Mouse (Mus musculus) forebrain, embryonic 12.5 days (tissue): ENCODE measurements around the gene Asic3. TPM values are rescaled to one million over a fixed set of nuclear protein-coding genes. Genes with fewer than 3 reads are reported as not detected.
A peak's percentile ranks its signal among the peaks of the same experiment; 100 is the strongest.

Source experiments
- ATAC-seq: fragments of 200-750 bp; cut with Nextera tagmentation; 2 replicates; pipeline ENCODE4 v1.8.0; 2017; ENCODE audit warnings: moderate TSS enrichment; ENCODE audit not compliant: low FRiP score
- H3K27ac ChIP-seq: fragments of 300-500 bp; sonication (generic); 2 replicates; pipeline ENCODE4 v1.5.1; 2016; ENCODE audit warnings: mild to moderate bottlenecking
- H3K27me3 ChIP-seq: fragments of 300-500 bp; sonication (generic); 2 replicates; pipeline ENCODE4 v1.6.1; 2016; ENCODE audit warnings: mild to moderate bottlenecking
- H3K36me3 ChIP-seq: fragments of 300-500 bp; sonication (generic); replicated peaks from 2 replicates; pipeline ENCODE4 v1.6.1; 2016; ENCODE audit warnings: mild to moderate bottlenecking
- H3K4me1 ChIP-seq: fragments of 300-500 bp; sonication (generic); 2 replicates; pipeline ENCODE4 v1.6.1; 2016
- H3K4me2 ChIP-seq: fragments of 300-500 bp; sonication (generic); 2 replicates; pipeline ENCODE4 v1.6.1; 2016; ENCODE audit warnings: mild to moderate bottlenecking, moderate library complexity
- H3K4me3 ChIP-seq: fragments of 300-500 bp; sonication (generic); replicated peaks from 2 replicates; pipeline ENCODE4 v1.5.1; 2016; ENCODE audit warnings: mild to moderate bottlenecking
- H3K9ac ChIP-seq: fragments of 300-500 bp; sonication (generic); 2 replicates; pipeline ENCODE4 v1.6.1; 2016; ENCODE audit warnings: mild to moderate bottlenecking
- H3K9me3 ChIP-seq: fragments of 300-500 bp; sonication (generic); 2 replicates; pipeline ENCODE4 v1.6.1; 2016
- WGBS: fragments of 180-500 bp; shearing (Covaris S2); methylation state at CpG from one replicate; pipeline ENCODE4 v1.1.7; 2016; 5-methylcytosine and 5-hydroxymethylcytosine counted together
- polyA plus RNA-seq: library from polyadenylated mRNA; unstranded; fragments of >200 nt; fragmentation: Nextera tagmentation; extraction: Ambion mirVana; gene quantifications from 2 replicates; pipeline ENCODE4 v1.2.1, GENCODE M21; 2016

The Asic3 gene
- polyA plus RNA-seq, 1 experiment from 2014 or later = 0.20 TPM

GRCm38 (mm10) chr5:24408651-24409050 lies 4.5 kb upstream of the Asic3 start:
- H3K4me2 ChIP-seq = no peak overlapping the region
- 96% methylated on average over 13 of the region's 13 CpGs for WGBS
- H3K36me3 ChIP-seq = peaks cover 37% of the 10 kb centered on the region
- H3K9me3 ChIP-seq = no peaks in the 10 kb centered on the region
- no peak overlapping the region for H3K9ac ChIP-seq
- peaks cover 5% of the 10 kb centered on the region; the same call in 1 of the 2 replicates for H3K27me3 ChIP-seq
- no peak overlapping the region for H3K4me3 ChIP-seq
- no peak overlapping the region for H3K27ac ChIP-seq
- peaks cover 6% of the 10 kb centered on the region; the same call in 1 of the 2 replicates for H3K4me1 ChIP-seq
- no peak for ATAC-seq

- H3K4me1 ChIP-seq = peaks cover 7% of the 10 kb centered on the region; the same call in 1 of the 2 replicates
- WGBS = 83% methylated on average over 2 of the region's 2 CpGs
- H3K36me3 ChIP-seq = peaks cover 35% of the 10 kb centered on the region
- no peak for ATAC-seq
- no peak overlapping the region for H3K4me3 ChIP-seq
- H3K9ac ChIP-seq = no peak overlapping the region
- H3K4me2 ChIP-seq = no peak overlapping the region
- no peak overlapping the region for H3K27ac ChIP-seq
- H3K9me3 ChIP-seq = no peaks in the 10 kb centered on the region
- H3K27me3 ChIP-seq = peaks cover 13% of the 10 kb centered on the region; the same call in 1 of the 2 replicates
Measured at GRCm38 (mm10) chr5:24409466-24409865, 3.7 kb upstream of the Asic3 start.

- H3K4me2 ChIP-seq = no peak overlapping the region
- H3K4me3 ChIP-seq = no peak overlapping the region
- H3K9ac ChIP-seq = no peak overlapping the region
- no peak for ATAC-seq
- H3K27ac ChIP-seq = no peak overlapping the region
- 93% methylated on average over 2 of the region's 2 CpGs for WGBS
- H3K27me3 ChIP-seq = peaks cover 26% of the 10 kb centered on the region; the same call in 1 of the 2 replicates
- no peaks in the 10 kb centered on the region for H3K9me3 ChIP-seq
- H3K36me3 ChIP-seq = peaks cover 19% of the 10 kb centered on the region
- peaks cover 16% of the 10 kb centered on the region for H3K4me1 ChIP-seq
Measured at GRCm38 (mm10) chr5:24412063-24412462, 1.1 kb upstream of the Asic3 start.

DNA sequence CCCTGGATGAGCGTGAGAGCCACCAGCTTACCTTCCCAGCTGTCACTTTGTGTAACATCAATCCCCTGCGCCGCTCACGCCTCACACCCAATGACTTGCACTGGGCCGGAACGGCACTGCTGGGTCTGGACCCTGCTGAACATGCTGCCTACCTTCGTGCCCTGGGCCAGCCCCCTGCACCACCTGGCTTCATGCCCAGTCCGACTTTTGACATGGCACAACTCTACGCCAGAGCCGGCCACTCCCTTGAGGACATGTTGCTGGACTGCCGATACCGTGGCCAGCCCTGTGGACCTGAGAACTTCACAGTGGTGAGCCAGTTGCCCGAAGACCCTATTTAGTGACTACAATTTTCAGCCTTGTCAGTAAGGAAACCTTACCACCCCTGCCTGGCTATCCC lies 746 bp downstream of the Asic3 start:
- WGBS = 87% methylated on average over 13 of the region's 13 CpGs
- H3K27ac ChIP-seq = no peak overlapping the region
- H3K9me3 ChIP-seq = no peaks in the 10 kb centered on the region
- H3K4me2 ChIP-seq = no peak overlapping the region
- H3K27me3 ChIP-seq = peaks cover 28% of the 10 kb centered on the region; the same call in 1 of the 2 replicates
- peaks cover 16% of the 10 kb centered on the region for H3K36me3 ChIP-seq
- no peak overlapping the region for H3K4me3 ChIP-seq
- no peak for ATAC-seq
- peaks cover 16% of the 10 kb centered on the region for H3K4me1 ChIP-seq
- H3K9ac ChIP-seq = no peak overlapping the region

GRCm38 (mm10) chr5:24416222-24416736 lies 3.1 kb downstream of the Asic3 start:
- H3K4me3 ChIP-seq = no peak overlapping the region
- peaks cover 16% of the 10 kb centered on the region for H3K4me1 ChIP-seq
- WGBS = 3% methylated on average over 21 of the region's 21 CpGs
- 0 out of 2 replicates have a peak overlapping the region, but pooled peaks have one; percentile 17 for H3K9ac ChIP-seq
- H3K27ac ChIP-seq = no peak overlapping the region
- H3K9me3 ChIP-seq = no peaks in the 10 kb centered on the region
- ATAC-seq = peak; percentile 73
- peak overlapping the region; percentile 13; the same call in 1 of the 2 replicates for H3K4me2 ChIP-seq
- H3K36me3 ChIP-seq = peaks cover 31% of the 10 kb centered on the region
- peaks cover 28% of the 10 kb centered on the region; the same call in 1 of the 2 replicates for H3K27me3 ChIP-seq

DNA sequence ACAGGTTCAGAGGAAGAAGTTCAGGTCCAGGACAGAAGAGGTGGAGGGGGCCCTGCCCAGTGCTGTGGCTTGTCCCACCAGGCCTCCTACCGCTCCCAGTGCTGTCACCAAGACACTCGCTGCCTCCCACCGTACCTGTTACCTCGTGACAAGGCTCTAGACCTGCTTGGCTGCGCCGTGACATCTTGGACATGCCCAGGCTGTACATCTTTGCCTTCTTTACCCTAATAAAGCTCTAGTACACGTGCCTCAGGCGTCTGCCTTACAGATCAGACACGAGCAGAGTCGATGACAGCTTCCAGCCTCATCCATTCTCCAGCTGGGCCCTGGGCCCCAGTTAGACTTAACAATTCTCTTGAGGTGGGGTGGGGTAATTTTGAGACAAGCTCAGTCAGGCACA lies 4.4 kb downstream of the Asic3 start:
- no peak overlapping the region for H3K4me3 ChIP-seq
- H3K4me1 ChIP-seq = peaks cover 27% of the 10 kb centered on the region
- H3K9ac ChIP-seq = no peak overlapping the region
- H3K9me3 ChIP-seq = no peaks in the 10 kb centered on the region
- WGBS = 92% methylated on average over 10 of the region's 10 CpGs
- H3K36me3 ChIP-seq = peaks cover 37% of the 10 kb centered on the region
- peaks cover 28% of the 10 kb centered on the region; the same call in 1 of the 2 replicates for H3K27me3 ChIP-seq
- H3K4me2 ChIP-seq = no peak overlapping the region
- ATAC-seq = no peak
- H3K27ac ChIP-seq = no peak overlapping the region

DNA sequence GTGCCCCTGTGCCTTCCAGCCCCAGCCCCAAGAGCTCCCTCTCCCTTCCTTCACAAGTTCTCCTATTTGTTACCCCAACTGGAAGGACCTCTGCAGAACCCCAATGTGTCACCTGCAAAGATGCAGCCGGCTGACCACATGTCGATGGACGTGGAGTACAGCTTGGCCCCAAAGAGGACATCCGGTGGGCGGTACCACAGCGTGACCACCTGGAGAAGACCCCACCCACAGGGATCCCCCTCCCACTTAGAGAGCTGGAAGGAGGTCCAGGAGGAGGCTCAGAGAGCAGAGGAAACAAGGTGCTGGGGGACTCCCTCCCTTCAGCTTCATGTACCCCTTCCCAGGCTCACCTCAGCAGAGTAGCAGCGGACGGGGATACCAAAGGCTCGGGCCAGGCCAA lies 7.2 kb downstream of the Asic3 start:
- Histone ChIP-seq H3K9me3 (no peaks in the 10 kb centered on the region), H3K27me3 (peaks cover 13% of the 10 kb centered on the region; the same call in 1 of the 2 replicates), H3K9ac (no peak overlapping the region), H3K36me3 (peaks cover 37% of the 10 kb centered on the region), H3K27ac (no peak overlapping the region), H3K4me3 (no peak overlapping the region), H3K4me2 (no peak overlapping the region), H3K4me1 (peaks cover 37% of the 10 kb centered on the region)
- 90% methylated on average over 9 of the region's 9 CpGs for WGBS
- ATAC-seq = no peak

DNA sequence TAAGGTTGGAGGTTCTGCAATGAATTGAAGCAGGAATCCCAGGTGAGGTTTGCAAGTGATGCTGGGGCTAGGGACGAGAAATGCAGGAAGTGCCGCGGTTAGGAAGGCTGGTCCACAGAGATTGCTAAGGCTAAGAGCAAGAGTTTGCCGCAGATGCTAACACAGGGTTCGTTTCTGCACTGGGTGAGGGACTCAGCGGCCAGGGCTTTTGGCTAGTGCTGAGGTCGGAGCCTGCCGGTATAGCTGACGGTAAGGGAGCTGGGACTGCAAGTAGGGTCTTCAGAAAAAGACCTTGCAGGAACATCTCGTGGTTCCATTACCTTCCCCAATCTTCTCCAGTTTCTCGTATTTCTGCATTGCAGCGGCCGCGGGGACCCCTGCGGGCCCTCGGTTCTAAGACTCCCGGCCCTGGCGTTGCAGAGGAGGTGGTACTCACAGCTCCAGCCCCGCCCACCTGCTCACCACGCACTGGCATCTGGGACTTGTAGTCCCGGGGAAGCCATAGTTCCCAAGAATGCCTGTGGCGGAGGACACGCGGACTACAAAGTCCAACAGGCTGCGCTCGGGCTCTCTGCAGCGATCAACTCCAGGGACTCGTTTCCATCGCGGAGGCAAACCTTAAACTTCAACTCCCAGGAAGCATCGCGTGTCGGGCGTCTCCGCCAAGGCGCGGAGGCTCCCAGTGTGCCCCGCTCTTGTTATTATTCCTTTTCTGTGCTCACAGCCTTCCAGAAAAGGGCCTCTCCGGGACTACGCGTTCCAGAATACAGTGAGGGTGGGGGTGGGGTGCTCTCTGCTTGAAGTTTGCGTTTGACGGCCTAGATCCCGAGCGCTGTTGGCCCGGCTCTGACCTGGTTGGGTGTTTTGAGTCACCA lies 10.2 kb downstream of the Asic3 start, which contains the start of the genes Cdk5 and Slc4a2:
TSS of gene Cdk5 (minus strand) at position 402 of the 875 bp plus-strand sequence.
TSS of gene Slc4a2 (plus strand) at position 709 of the 875 bp plus-strand sequence.
- H3K36me3 ChIP-seq = peaks cover 35% of the 10 kb centered on the region
- H3K27ac ChIP-seq = peak within 1 kb of the TSS; percentile 88
- H3K4me2 ChIP-seq = peak within 1 kb of the TSS; percentile 87
- peaks cover 21% of the 10 kb centered on the region for H3K27me3 ChIP-seq
- H3K4me1 ChIP-seq = peaks cover 58% of the 10 kb centered on the region
- peak within 1 kb of the TSS; percentile 83 for H3K9ac ChIP-seq
- peak within 1 kb of the TSS; percentile 56 for H3K4me3 ChIP-seq
- H3K9me3 ChIP-seq = no peaks in the 10 kb centered on the region
- ATAC-seq = peak; percentile 94
- WGBS = under 1% methylated on average over 46 of the region's 46 CpGs

- WGBS = 14% methylated on average over 21 of the region's 21 CpGs
- no peak; the same call in none of the 2 replicates for ATAC-seq
Measured at GRCm38 (mm10) chr5:24424004-24424781, 11.0 kb downstream of the Asic3 start.

DNA sequence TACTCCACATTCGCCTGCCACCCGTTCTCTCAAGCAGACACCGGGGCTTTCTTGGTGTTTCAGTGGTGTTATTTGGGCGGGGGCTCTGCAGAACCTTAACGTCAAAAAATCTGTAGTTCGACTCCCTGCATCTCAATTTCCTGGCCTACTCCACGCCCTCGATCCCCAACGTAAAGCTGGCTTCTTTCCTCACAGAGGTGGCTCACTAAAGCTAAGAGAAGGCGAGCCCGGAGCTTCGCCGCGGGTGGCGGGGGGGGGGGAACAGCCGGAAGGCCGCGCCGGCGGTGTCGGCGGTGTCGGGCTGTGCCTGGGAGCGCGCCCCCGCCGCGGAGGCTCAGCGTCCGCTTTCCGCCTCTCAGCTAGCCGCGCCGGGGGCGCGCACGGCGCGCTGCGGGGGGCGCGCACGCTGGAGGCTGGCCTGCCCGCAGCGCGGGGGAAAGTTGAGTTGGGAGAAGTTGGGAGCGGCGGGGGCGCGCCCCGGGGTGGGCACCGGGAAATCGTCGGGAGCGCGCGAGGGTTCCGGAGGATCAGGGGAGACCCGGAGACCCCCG lies 11.7 kb downstream of the Asic3 start:
- Histone ChIP-seq H3K4me3 (peak overlapping the region; percentile 56), H3K36me3 (peaks cover 23% of the 10 kb centered on the region), H3K27me3 (peaks cover 22% of the 10 kb centered on the region), H3K4me2 (peak overlapping the region; percentile 87), H3K9ac (peak overlapping the region; percentile 72), H3K9me3 (no peaks in the 10 kb centered on the region), H3K4me1 (peaks cover 65% of the 10 kb centered on the region), H3K27ac (peak overlapping the region; percentile 88)
- ATAC-seq = no peak
- WGBS = under 1% methylated on average over 48 of the region's 60 CpGs

More at GRCm38 (mm10) chr5:24424004-24424781, 11.0 kb downstream of the Asic3 start:
- Histone ChIP-seq H3K4me3 (peak overlapping the region; percentile 56), H3K9me3 (no peaks in the 10 kb centered on the region), H3K36me3 (peaks cover 26% of the 10 kb centered on the region), H3K4me1 (peaks cover 65% of the 10 kb centered on the region), H3K27ac (peak overlapping the region; percentile 88), H3K9ac (peak overlapping the region; percentile 72), H3K27me3 (peaks cover 22% of the 10 kb centered on the region), H3K4me2 (peak overlapping the region; percentile 87)

- no peak for ATAC-seq
Measured at GRCm38 (mm10) chr5:24425421-24426036, 12.3 kb downstream of the Asic3 start.

More at GRCm38 (mm10) chr5:24425421-24426036, 12.3 kb downstream of the Asic3 start:
- Histone ChIP-seq H3K27ac (peak overlapping the region; percentile 88), H3K4me1 (peaks cover 65% of the 10 kb centered on the region), H3K36me3 (peaks cover 23% of the 10 kb centered on the region), H3K4me2 (peak overlapping the region; percentile 87), H3K4me3 (peak overlapping the region; percentile 56), H3K9ac (peak overlapping the region; percentile 72), H3K9me3 (no peaks in the 10 kb centered on the region), H3K27me3 (peaks cover 22% of the 10 kb centered on the region)
- WGBS = under 1% methylated on average over 28 of the region's 30 CpGs
